In genomic region chr8:120743149-120743897, GRCm38 (mm10) we compare ENCODE assay signal across 9 mouse cellular contexts. TPM values are rescaled to one million over a fixed set of nuclear protein-coding genes. Genes with fewer than 3 reads are reported as not detected.
A peak's percentile ranks its signal among the peaks of the same experiment; 100 is the strongest.
DNase-seq lines count a peak whose midpoint lies in the region; ATAC-seq lines count a peak whose summit lies in the region.
"Had no signal": no experiment of that assay in that cellular context is flagged by ENCODE, and none has a peak within 500 bp of the region (broad histone marks: within the 10 kb centered on the region; RNA-seq: fewer than 3 reads in every experiment).

No protein-coding gene starts in this region.

- peak overlapping the region; percentile 88 for H3K27ac ChIP-seq in intestine, embryonic 16.5 days (ENCODE audit: low read length)
- peak overlapping the region; percentile 83 for H3K27ac ChIP-seq in lung, embryonic 15.5 days
- H3K27ac ChIP-seq: layer of hippocampus, adult 2 months had no signal

- H3K27me3 ChIP-seq in intestine, embryonic 16.5 days (replicated peaks; ENCODE audit: control insufficient read depth, insufficient read depth, low read length): no peaks in the 10 kb centered on the region
- peaks cover 2% of the 10 kb centered on the region; the same call in 1 of the 2 replicates for H3K27me3 ChIP-seq in lung, embryonic 15.5 days

- peaks cover 47% of the 10 kb centered on the region for H3K4me1 ChIP-seq in intestine, embryonic 16.5 days (ENCODE audit: control insufficient read depth, insufficient read depth, low read length)
- peaks cover 39% of the 10 kb centered on the region for H3K4me1 ChIP-seq in lung, embryonic 15.5 days

- H3K4me3 ChIP-seq in intestine, embryonic 16.5 days (ENCODE audit: low read length): no peak overlapping the region
- H3K4me3 ChIP-seq in lung, embryonic 15.5 days: no peak overlapping the region
- H3K4me3 ChIP-seq: layer of hippocampus, adult 2 months had no signal

- H3K9me3 ChIP-seq in intestine, embryonic 16.5 days (ENCODE audit: control insufficient read depth, low read length): no peaks in the 10 kb centered on the region
- no peaks in the 10 kb centered on the region for H3K9me3 ChIP-seq in lung, embryonic 15.5 days

- peak overlapping the region; percentile 55; the same call in 1 of the 2 replicates for H3K9ac ChIP-seq in intestine, embryonic 16.5 days (ENCODE audit: low read depth, low read length)
- no peak overlapping the region for H3K9ac ChIP-seq in lung, embryonic 15.5 days

- peak; percentile 24 for ATAC-seq in intestine, embryonic 16.5 days
- ATAC-seq in lung, embryonic 15.5 days (ENCODE audit: borderline replicate concordance, extremely low read depth, low FRiP score, low TSS enrichment): peak; percentile 78
- ATAC-seq in megakaryocyte-erythroid progenitor cell, adult 5-6 weeks (replicated peaks; ENCODE audit: low FRiP score, low TSS enrichment, poor library complexity, severe bottlenecking): no peak

- no peak overlapping the region for H3K4me2 ChIP-seq in intestine, embryonic 16.5 days (ENCODE audit: low read depth, low read length)
- H3K4me2 ChIP-seq in lung, embryonic 15.5 days: no peak overlapping the region

- 42% methylated on average over 12 of the region's 12 CpGs for WGBS in intestine, embryonic 16.5 days
- 27% methylated on average over 12 of the region's 12 CpGs for WGBS in lung, embryonic 15.5 days

- peak; percentile 28 for DNase-seq in urinary bladder, postnatal 25 days (ENCODE audit: low spot score)
- DNase-seq in urinary bladder, postnatal 4 days (ENCODE audit: low spot score in 2 of 2): no peak
- no peak for DNase-seq in c-Kit-positive CD71-positive TER-119-positive erythroid progenitor cells, embryonic 14.5 days (ENCODE audit: low spot score)
- DNase-seq in ovary, adult 18-20 months (ENCODE audit: low spot score): no peak
- DNase-seq: embryo, embryonic 11 days had no signal

- 0 out of 2 replicates have a peak, but pooled peaks cover 3% of the 10 kb centered on the region for H3K36me3 ChIP-seq in intestine, embryonic 16.5 days (ENCODE audit: control insufficient read depth, insufficient read depth, low read length)
- H3K36me3 ChIP-seq in lung, embryonic 15.5 days: no peaks in the 10 kb centered on the region

RNA-seq across cellular contexts. Expression of gene Irf8, which starts 7.2 kb away (rescaled TPM):
- 55.5 and 55.6 TPM in 2 replicates for polyA plus RNA-seq in intestine, embryonic 16.5 days (2015; fragmentation: Nextera tagmentation; extraction: Ambion mirVana)
- polyA plus RNA-seq in lung, embryonic 15.5 days (2015; fragmentation: Nextera tagmentation; extraction: Ambion mirVana): 16.4 and 18.1 TPM in 2 replicates
- total RNA-seq in megakaryocyte-erythroid progenitor cell, adult 5-6 weeks (2014; fragmentation: Nextera tagmentation): 1.0 and 1.3 TPM in 2 replicates
- total RNA-seq in megakaryocyte-erythroid progenitor cell, adult 5-6 weeks (2017): 3.7 and 6.9 TPM in 2 replicates
